Mouse (Mus musculus) T-cell, adult 2 months (primary cell): Measurements from ENCODE around the gene Myl3.
A peak's percentile ranks its signal among the peaks of the same experiment; 100 is the strongest.

Experiments used
- DNase-seq: peaks from one replicate; pipeline ENCODE4 v3.0.0; 2022; ENCODE audit warnings: low spot score

Myl3 gene

GRCm38 (mm10) chr9:110731859-110732258, 9.8 kb upstream of the Myl3 start:
- no peak for DNase-seq

- DNase-seq, result peak; percentile 50
These were observed 9.0 kb upstream of the Myl3 start for GRCm38 (mm10) chr9:110732623-110733022.

DNA sequence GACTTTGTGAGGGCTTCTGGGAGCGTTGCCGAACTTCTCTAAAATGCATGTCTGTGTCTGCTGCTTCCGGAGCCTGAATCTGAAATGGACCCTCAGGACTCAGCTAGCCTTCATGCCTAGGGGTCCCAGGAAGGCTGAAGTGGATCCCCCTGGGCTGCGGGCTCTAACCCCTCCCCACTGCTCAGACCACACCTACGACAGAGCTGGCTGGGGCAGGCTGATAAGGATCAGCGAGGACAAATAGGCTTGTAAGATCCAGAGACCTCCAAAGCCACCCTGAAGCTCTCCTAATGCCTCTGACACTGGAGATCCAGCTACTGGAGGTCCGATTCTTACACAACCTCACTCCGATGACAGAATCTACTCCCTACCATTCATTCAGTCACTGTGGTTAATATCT, 8.6 kb upstream of the Myl3 start:
- no peak for DNase-seq

DNA sequence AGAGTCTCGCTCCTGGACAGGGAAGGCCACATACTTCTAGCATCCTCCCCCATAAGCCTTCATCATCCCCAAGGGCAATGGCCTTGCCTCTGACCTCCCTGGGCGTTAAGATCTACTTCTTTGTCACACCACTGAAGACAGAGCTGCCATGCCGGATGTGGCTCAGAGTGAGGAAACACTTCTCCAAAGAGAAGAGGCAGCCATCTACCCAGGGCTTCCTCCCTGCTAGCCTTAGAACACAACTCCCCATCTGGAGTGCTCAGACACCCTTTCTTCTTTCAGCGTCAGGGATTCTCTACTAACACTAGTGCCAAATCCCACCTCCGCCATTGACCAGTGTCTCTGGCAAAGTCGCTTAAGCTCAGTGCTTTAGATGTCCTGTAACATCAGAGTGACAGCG, 7.5 kb upstream of the Myl3 start:
- DNase-seq, result peak; percentile 40

DNA sequence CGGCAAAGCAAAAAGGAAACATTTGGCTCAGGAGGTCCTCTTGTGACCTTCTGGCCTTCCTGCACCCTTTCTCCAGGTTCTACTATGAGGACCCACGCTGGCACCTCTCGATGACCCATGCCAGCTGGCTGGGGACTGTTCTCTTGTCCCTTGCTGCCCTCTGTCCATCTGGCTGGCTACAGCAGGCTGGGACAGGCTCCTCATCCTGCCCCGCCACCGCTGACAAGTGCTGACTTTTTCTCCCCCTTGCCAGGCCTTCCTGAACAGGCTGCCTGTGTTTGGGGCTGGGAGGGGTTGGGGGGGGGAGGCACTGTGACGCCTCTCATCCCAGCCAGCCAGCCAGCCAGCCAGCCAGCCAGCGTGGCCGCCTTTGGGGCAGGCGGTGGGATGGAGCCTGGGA, 5.3 kb upstream of the Myl3 start:
- DNase-seq, result no peak

GRCm38 (mm10) chr9:110738054-110738453, 3.6 kb upstream of the Myl3 start:
- no peak for DNase-seq

DNA sequence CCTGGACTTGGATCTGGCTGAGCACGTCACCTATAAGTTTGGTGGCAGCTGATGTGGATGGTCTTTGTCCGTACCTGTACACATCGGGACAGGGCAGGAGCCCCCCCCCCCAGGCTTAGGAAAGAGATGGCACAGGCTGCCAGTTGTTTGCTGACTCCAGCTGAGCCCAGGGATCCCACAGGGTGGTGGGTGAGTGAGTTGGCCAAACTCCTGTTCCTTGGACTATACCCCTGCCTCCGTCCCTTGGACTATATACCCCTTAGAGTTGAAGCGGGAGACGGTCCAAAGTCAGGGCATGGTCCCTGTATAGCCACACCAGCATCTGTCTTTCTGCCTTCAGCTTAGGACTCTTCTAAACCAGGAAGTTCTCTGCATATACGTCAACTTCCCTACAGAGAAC, 1.7 kb upstream of the Myl3 start:
- no peak for DNase-seq

DNA sequence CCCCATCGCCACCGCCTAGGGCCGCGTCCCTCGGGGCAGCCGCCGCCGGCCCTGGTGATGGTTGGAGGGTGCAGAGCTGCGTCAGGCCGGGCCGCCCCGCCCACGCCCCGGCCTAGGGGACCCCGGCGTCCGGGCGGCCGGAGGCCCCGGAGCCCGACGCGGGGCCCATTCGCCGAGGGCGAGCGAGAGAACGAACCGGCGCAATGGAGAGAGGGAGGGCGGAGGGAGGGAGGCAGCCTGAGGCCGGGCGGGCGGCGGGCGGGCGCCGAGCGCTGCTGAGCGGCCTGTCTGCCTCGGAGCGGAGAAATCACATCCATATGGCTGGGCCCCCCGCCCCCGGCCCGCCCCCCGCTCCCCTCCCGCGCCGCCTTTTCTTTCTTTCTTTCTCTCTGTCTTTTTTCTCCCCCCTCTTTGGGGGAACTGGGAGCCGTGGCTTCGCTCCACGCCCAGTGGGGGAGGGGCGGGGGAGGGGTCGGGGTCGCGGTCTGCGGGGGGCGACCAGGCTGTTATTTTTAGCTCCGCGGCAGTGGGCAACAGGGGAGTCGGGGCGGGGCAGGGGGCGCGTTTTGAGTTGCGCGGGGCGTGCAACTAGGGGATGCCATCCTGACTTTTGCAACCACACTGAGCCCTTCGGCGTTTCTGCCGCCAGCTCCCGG, 762 bp downstream of the Myl3 start:
- DNase-seq, result no peak

GRCm38 (mm10) chr9:110742951-110743455, 1.3 kb downstream of the Myl3 start:
- DNase-seq, result no peak

DNA sequence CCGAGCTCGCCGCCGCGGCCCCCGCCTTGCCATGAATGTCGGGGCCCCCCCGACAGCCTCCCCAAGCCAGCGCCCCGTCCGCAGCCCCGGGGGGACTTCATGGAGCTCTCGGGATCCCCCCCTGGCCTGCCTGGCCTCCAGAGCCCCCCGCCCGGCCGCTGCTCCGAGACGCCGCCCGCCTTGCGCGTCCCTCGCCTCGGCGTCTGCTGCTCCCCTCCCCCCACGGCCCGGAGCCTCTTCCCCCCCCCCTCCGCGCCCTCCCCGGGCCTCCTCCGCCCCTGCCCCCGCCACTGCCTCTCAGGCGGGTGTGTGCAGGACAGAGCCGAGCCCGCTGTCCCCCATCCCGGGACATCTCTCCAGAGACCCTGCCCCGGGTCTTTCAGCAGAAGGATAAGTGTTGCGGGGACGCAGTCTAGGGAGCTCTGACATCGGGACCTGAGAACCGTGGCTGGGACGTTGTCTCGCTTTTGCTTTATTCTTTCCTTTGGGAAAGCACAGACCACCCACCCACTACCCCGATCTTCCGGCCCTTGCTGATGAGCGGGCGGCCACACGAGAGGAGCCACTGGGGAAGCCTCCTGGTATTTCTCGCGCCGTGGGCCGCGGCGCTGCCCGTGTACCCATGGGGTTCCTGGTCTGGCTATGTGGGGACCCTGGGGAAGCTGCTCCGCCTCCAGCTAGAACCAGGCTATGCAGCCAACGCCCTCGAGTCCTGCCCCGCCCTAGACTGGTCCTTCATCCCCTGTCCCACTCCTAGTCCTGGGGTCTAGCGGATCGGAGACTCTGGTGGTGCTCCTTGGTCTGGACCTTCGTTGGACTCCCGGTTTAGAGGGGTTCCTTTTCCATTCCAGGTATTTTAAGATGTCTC, 2.0 kb downstream of the Myl3 start:
- no peak for DNase-seq

GRCm38 (mm10) chr9:110745752-110746151, 4.1 kb downstream of the Myl3 start:
- DNase-seq, result no peak

GRCm38 (mm10) chr9:110746238-110746637, 4.6 kb downstream of the Myl3 start:
- DNase-seq, result no peak

DNA sequence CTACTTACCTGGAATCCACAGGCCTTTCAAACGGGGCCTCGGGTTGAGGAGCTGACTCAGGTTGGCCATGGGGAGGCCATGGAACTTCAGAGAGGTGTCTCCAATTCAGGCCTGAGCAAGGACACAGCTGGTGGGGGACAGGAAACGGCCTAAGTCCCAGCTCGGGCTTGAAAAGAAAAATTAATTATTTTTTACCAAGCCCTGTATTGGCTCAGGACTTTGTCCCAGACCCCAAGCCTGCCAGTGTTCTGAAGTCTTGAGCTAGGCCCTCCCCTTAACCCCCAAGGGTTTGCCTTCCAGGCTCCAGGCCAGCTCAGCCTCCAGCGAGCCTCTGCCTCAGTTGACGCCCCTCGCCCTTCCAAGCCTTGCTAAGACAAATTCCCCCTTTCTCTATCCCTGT, 5.3 kb downstream of the Myl3 start, which contains the start of gene Pth1r:
Pth1r (minus strand) TSS at position 185 of the 400 bp plus-strand sequence.
- DNase-seq, result no peak

DNA sequence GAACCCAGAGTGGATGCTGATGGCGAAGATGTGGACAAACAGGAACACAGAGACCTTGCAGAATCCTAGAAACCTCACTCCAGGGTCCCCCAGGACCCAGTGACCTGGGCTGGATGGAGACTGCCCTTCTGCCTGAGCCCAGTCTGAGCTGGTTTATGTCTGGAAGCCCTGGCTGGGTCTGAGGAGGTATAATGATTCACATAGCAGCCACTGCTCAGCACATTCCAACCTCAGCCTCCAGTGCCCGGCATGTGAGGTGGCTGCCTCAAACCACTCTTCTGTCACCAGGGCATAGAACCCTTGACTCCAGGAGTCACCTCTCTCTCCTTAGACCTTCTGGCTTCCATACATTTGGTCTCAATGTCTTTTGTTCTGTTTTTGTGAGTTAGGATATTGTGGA, 6.8 kb downstream of the Myl3 start:
- no peak for DNase-seq

DNA sequence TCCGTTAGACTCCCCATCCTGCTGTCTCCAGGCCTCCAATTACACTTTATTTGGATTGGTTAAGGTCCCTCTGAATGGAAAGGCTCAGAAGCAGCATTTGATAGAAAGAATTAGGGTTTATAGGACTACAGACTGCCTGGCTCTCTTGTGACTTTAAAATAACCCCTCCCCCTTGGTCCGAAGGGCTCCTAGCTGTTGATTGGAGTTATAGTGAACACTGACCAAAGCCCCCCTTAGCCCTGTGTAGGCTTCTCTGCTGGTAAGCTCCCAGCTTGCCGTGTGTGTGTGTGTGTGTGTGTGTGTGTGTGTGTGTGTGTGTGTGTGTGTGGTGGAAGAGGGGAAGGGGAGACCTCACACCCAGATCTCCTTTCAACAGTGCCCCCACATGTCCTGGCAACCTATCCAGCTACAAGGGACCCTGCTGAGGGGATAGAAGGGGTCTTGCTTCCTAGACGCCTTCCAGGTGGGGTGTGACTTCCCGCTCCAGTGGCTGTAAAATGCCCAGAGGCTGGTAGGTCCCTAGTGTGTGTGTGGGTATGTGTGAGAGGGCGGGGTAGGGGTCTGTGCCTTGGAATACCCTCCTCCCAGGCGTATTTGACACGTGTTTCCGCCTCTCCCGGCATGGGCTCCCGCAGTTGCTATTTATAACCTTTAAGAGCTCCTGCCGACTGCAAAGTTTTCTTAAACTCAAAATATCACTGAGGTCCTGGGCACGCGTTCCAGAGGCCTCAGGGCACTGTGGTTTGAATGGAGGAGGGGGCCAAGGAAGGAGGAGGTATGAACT, 8.9 kb downstream of the Myl3 start:
- no peak for DNase-seq

GRCm38 (mm10) chr9:110751412-110751811, 9.8 kb downstream of the Myl3 start:
- DNase-seq, result no peak

DNA sequence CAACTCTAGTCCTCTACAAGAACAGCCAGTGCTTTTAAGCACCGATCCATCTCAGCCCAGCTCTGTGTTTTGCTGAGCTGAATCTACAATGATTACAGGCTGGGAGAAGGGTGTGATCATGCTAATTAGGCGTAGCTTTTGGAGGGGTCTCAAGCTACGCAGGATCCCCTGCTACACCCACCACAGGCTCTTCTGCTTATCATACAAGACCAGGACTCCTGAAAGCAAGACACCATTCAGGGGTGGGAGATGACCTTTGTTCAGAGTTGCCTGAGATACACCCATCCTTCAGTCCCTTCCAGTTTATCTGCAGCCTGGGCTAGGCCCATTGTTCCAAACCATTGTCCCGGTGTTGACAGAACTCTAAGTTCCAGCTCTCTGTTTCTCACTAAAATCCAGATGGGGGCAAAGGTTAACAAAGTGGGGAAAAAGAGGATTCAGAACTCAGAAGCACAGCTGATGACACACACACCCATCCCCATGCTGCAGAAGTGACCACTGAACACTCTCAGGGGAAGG, 11.3 kb downstream of the Myl3 start:
- DNase-seq, result no peak

GRCm38 (mm10) chr9:110753773-110754172, 12.1 kb downstream of the Myl3 start:
- no peak for DNase-seq

DNA sequence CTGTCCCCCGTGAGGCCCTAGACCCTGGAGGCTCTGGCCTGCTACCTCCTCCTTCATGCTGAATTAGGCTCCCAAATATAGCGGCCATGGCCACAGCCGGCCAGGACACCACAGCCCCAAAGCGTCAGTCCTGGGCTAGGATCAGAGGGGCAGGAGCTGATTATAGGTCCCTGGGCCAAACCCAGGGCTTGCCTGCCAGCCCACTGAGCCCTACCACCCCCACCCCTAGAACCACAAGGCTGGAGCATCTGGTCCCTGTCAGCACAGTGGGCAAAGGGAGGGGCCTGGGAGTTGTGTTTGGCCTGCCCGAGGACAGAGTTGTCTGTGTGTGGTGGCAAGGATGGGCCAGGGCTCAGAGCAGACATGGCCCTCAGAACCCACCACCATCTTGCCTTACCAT, 16.2 kb downstream of the Myl3 start:
- DNase-seq, result no peak

DNA sequence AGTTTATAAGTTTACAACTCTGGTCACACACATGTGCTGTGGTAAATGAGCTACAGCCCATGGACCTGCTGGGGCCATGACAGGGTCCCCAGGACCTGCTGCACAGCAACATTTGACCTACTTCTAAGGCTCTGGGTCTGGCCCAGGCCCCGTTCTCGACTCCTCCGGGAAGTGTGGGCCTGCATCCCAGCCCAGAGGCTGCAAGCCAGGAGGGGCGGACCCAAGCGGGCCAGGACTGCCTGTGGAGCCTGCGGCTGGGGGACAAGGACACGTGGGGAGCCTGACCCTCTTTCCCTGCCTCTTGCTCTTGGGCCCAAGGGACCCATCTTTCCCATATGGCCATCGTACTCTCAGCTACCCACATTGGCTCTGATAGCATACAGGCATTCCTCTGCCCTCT, 16.9 kb downstream of the Myl3 start:
- DNase-seq, result no peak

DNA sequence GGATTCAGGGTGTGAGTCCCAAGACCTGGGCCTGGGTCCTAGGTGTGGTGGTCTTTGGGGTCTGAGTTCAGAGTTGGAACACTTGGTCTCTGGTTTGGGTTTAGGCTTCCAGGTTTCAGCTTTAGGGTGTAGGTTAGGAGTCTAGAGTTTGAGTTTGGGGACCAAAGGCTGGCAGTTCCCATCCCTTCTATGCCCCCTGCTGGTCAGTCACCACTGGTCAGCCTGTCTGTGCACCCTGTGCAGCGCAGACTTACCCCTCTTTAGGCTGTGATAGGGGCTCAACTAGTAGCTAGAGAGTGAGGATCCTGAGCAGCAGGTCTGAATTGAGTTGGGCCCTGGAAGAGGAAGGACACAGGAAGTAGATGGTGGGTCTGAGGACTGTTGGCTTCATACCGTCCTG, 17.6 kb downstream of the Myl3 start:
- peak; percentile 7 for DNase-seq

DNA sequence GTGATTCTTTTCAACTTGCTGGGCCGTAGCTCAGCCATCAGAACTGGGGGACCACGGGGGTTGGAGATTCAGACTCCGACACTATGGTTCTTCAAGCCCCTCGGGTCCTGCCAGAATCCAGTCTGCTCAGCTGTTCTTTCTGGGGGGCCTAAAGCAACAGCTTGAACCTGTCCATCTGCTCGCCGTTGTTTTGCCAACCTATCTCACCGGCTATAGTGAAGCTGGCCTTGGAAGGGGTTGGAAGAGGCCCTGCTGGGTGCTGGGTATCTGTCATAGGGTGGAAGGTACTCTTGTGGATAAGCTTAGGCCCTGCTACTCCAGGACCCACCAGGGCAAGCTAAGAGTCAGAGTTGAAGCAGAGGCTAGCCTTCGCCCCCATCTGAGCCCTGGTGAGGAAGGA, 19.2 kb downstream of the Myl3 start:
- DNase-seq, result no peak
